Mouse (Mus musculus): Measurements from ENCODE around the gene Nub1. TPM values are rescaled to one million over a fixed set of nuclear protein-coding genes. Genes with fewer than 3 reads are reported as not detected.
A peak's percentile ranks its signal among the peaks of the same experiment; 100 is the strongest.
"Not testable (repeated sequence)": the region's sequence is repeated elsewhere in the genome, so short reads cannot be mapped to it uniquely, and the experiment has no call there.

Nub1 gene
- polyA plus RNA-seq, 1 experiment from 2014 or later, result 40.9 TPM

GRCm38 (mm10) chr5:24659708-24660423 lies 25.5 kb upstream of the Nub1 start:
- Histone ChIP-seq H3K36me3 (ENCODE audit: poor library complexity, severe bottlenecking) (no peaks in the 10 kb centered on the region), H3K4me2 (no peak overlapping the region)

GRCm38 (mm10) chr5:24661457-24661856 lies 23.9 kb upstream of the Nub1 start:
- no peaks in the 10 kb centered on the region for H3K36me3 ChIP-seq (ENCODE audit: poor library complexity, severe bottlenecking)
- H3K9ac ChIP-seq, result no peak overlapping the region
- H3K9me3 ChIP-seq (replicated peaks), result no peaks in the 10 kb centered on the region; the same call in 1 of the 2 replicates
- WGBS, result 80% methylated on average over 6 of the region's 6 CpGs
- no peak overlapping the region for H3K4me3 ChIP-seq
- H3K27me3 ChIP-seq, result no peaks in the 10 kb centered on the region
- H3K4me2 ChIP-seq, result no peak overlapping the region
- no peaks in the 10 kb centered on the region for H3K4me1 ChIP-seq
- no peak for ATAC-seq
- H3K27ac ChIP-seq, result no peak overlapping the region

More at GRCm38 (mm10) chr5:24659708-24660423, 25.5 kb upstream of the Nub1 start:
- Histone ChIP-seq H3K27me3 (no peaks in the 10 kb centered on the region), H3K4me3 (no peak overlapping the region), H3K27ac (no peak overlapping the region), H3K4me1 (0 out of 2 replicates have a peak, but pooled peaks cover 7% of the 10 kb centered on the region), H3K9me3 (replicated peaks) (no peaks in the 10 kb centered on the region; the same call in 1 of the 2 replicates), H3K9ac (no peak overlapping the region)
- no peak for ATAC-seq
- 78% methylated on average over 3 of the region's 4 CpGs for WGBS

DNA sequence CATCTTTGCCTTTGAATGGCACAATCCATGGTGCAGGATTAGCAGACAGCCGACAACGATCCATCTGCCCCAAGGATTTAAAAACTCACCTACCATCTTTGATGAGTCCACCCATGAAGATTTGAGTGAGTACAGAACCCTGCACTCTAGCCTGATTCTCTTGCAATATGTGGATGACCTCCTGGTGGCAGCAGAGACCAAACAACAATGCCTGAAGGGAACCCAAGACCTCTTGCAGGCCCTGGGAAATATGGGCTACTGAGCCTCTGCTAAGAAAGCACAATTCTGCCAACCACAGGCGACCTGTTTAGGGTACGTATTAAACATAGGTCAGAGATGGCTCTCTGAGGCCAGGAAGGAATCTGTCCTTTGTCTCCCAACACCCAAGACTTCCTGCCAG lies 11.1 kb upstream of the Nub1 start:
- no peaks in the 10 kb centered on the region for H3K4me1 ChIP-seq
- ATAC-seq, result peak; percentile 80; the same call in 1 of the 2 replicates
- H3K4me2 ChIP-seq, result no peak overlapping the region

GRCm38 (mm10) chr5:24681436-24681835 lies 3.9 kb upstream of the Nub1 start:
- 54% methylated on average over 1 of the region's 1 CpGs for WGBS
- Histone ChIP-seq H3K27me3 (no peaks in the 10 kb centered on the region), H3K9ac (no peak overlapping the region), H3K4me3 (no peak overlapping the region), H3K9me3 (replicated peaks) (0 out of 2 replicates have a peak, but pooled peaks cover 5% of the 10 kb centered on the region), H3K4me2 (no peak overlapping the region), H3K27ac (no peak overlapping the region), H3K36me3 (ENCODE audit: poor library complexity, severe bottlenecking) (no peaks in the 10 kb centered on the region), H3K4me1 (peaks cover 9% of the 10 kb centered on the region)
- no peak for ATAC-seq

More for the DNA sequence above, 11.1 kb upstream of the Nub1 start:
- Histone ChIP-seq H3K27ac (no peak overlapping the region), H3K27me3 (no peaks in the 10 kb centered on the region), H3K9ac (no peak overlapping the region), H3K36me3 (ENCODE audit: poor library complexity, severe bottlenecking) (no peaks in the 10 kb centered on the region), H3K4me3 (no peak overlapping the region), H3K9me3 (replicated peaks) (0 out of 2 replicates have a peak, but pooled peaks cover 5% of the 10 kb centered on the region)
- WGBS, result 39% methylated on average over 4 of the region's 4 CpGs

GRCm38 (mm10) chr5:24684578-24685365 lies 560 bp upstream of the Nub1 start:
- Histone ChIP-seq H3K4me2 (peak overlapping the region; percentile 67), H3K9ac (peak overlapping the region; percentile 83), H3K4me1 (peaks cover 19% of the 10 kb centered on the region), H3K4me3 (peak overlapping the region; percentile 77), H3K36me3 (ENCODE audit: poor library complexity, severe bottlenecking) (peaks cover 5% of the 10 kb centered on the region), H3K9me3 (replicated peaks) (no peaks in the 10 kb centered on the region), H3K27me3 (no peaks in the 10 kb centered on the region), H3K27ac (peak overlapping the region; percentile 94)
- no peak; the same call in 1 of the 2 replicates for ATAC-seq
- WGBS, result 28% methylated on average over 16 of the region's 16 CpGs

GRCm38 (mm10) chr5:24686176-24686575 lies 844 bp downstream of the Nub1 start:
- Histone ChIP-seq H3K27me3 (no peaks in the 10 kb centered on the region), H3K4me3 (peak overlapping the region; percentile 77), H3K4me1 (peaks cover 19% of the 10 kb centered on the region), H3K9ac (peak overlapping the region; percentile 83), H3K9me3 (replicated peaks) (no peaks in the 10 kb centered on the region), H3K4me2 (peak overlapping the region; percentile 66), H3K36me3 (ENCODE audit: poor library complexity, severe bottlenecking) (peaks cover 19% of the 10 kb centered on the region), H3K27ac (peak overlapping the region; percentile 94)
- peak; percentile 23 for ATAC-seq
- under 1% methylated on average over 15 of the region's 15 CpGs for WGBS

- H3K9ac ChIP-seq, result 0 out of 2 replicates have a peak overlapping the region, but pooled peaks have one; percentile 83
- H3K9me3 ChIP-seq (replicated peaks); H3K27ac ChIP-seq; H3K27me3 ChIP-seq; ATAC-seq: not testable (repeated sequence)
- 78% methylated on average over 16 of the region's 16 CpGs for WGBS
- H3K4me1 ChIP-seq, result peaks cover 19% of the 10 kb centered on the region
- peaks cover 26% of the 10 kb centered on the region for H3K36me3 ChIP-seq (ENCODE audit: poor library complexity, severe bottlenecking)
- peak overlapping the region; percentile 77 for H3K4me3 ChIP-seq
- peak overlapping the region; percentile 66 for H3K4me2 ChIP-seq
These were observed 1.5 kb downstream of the Nub1 start for GRCm38 (mm10) chr5:24686671-24687420.

- peaks cover 19% of the 10 kb centered on the region for H3K4me1 ChIP-seq
- no peaks in the 10 kb centered on the region for H3K9me3 ChIP-seq (replicated peaks)
- H3K4me2 ChIP-seq, result no peak overlapping the region
- peaks cover 34% of the 10 kb centered on the region for H3K36me3 ChIP-seq (ENCODE audit: poor library complexity, severe bottlenecking)
- no peak overlapping the region for H3K9ac ChIP-seq
- H3K4me3 ChIP-seq, result no peak overlapping the region
- no peak for ATAC-seq
- whole genome bisulfite sequencing, result 82% methylated on average over 1 of the region's 1 CpGs
- no peaks in the 10 kb centered on the region for H3K27me3 ChIP-seq
- no peak overlapping the region for H3K27ac ChIP-seq
These were observed 2.4 kb downstream of the Nub1 start for GRCm38 (mm10) chr5:24687696-24688095.

DNA sequence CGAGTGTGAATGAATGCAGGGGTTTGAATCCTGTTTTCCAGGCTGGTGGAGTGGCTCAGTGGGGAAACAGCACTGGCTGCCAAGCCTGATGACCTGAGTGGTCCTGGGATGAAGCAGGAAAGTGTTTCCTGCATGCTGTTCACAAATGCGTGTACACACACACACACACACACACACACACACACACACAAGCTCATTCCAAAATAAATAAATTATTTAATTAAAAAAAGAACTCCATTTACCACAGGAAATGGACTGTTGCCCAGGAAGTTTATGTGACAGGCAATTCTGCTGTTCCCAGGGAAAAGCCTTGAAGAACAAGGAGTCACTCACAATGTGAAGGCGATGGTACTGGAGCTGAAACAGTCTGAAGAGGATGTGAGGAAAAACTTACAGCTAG lies 11.4 kb downstream of the Nub1 start:
- no peak overlapping the region for H3K9ac ChIP-seq
- no peak overlapping the region for H3K4me2 ChIP-seq
- H3K27ac ChIP-seq, result peak overlapping the region; percentile 32; the same call in 1 of the 2 replicates
- H3K9me3 ChIP-seq (replicated peaks), result no peaks in the 10 kb centered on the region
- ATAC-seq, result no peak
- peaks cover 96% of the 10 kb centered on the region for H3K36me3 ChIP-seq (ENCODE audit: poor library complexity, severe bottlenecking)
- H3K4me1 ChIP-seq, result no peaks in the 10 kb centered on the region
- WGBS, result 73% methylated on average over 3 of the region's 3 CpGs
- H3K27me3 ChIP-seq, result no peaks in the 10 kb centered on the region
- H3K4me3 ChIP-seq, result no peak overlapping the region

DNA sequence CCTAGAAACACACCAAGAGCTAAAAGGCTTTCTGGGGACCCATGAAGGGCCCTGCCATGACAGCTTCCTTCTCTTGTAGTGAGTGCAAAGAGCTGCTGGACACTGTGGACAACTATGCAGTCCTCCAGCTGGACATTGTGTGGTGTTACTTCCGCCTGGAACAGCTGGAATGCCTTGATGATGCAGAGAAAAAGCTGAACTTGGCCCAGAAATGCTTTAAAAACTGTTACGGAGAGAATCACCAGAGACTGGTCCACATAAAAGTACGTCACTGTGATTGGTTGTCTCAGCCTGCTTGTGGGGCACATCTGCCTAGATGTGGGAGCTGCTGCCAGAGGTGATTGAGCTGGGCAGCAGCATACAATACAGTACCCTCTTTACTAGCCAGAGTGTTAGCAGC lies 15.9 kb downstream of the Nub1 start:
- Histone ChIP-seq H3K4me2 (no peak overlapping the region), H3K27me3 (no peaks in the 10 kb centered on the region), H3K4me3 (no peak overlapping the region), H3K4me1 (no peaks in the 10 kb centered on the region), H3K36me3 (ENCODE audit: poor library complexity, severe bottlenecking) (peaks cover 96% of the 10 kb centered on the region), H3K9me3 (replicated peaks) (no peaks in the 10 kb centered on the region), H3K27ac (no peak overlapping the region), H3K9ac (no peak overlapping the region)
- no peak for ATAC-seq
- WGBS, result 91% methylated on average over 3 of the region's 3 CpGs

- ATAC-seq, result no peak
- peaks cover 98% of the 10 kb centered on the region for H3K36me3 ChIP-seq (ENCODE audit: poor library complexity, severe bottlenecking)
These were observed 19.3 kb downstream of the Nub1 start for GRCm38 (mm10) chr5:24704615-24705014.

More at GRCm38 (mm10) chr5:24704615-24705014, 19.3 kb downstream of the Nub1 start:
- 97% methylated on average over 8 of the region's 8 CpGs for WGBS
- no peaks in the 10 kb centered on the region for H3K9me3 ChIP-seq (replicated peaks)
- H3K4me1 ChIP-seq, result no peaks in the 10 kb centered on the region
- no peak overlapping the region for H3K9ac ChIP-seq
- no peak overlapping the region for H3K27ac ChIP-seq
- H3K4me2 ChIP-seq, result no peak overlapping the region
- no peak overlapping the region for H3K4me3 ChIP-seq
- no peaks in the 10 kb centered on the region for H3K27me3 ChIP-seq
